Mouse (Mus musculus): ENCODE measurements around the gene Ralgps1.
"Not testable (repeated sequence)": the region's sequence is repeated elsewhere in the genome, so short reads cannot be mapped to it uniquely, and the experiment has no call there.

Gene Ralgps1

GRCm38 (mm10) chr2:33132306-33132705 lies 239.0 kb downstream of the Ralgps1 start:
- no peak for DNase-seq (ENCODE audit: low spot score)

- peak; percentile 65 for DNase-seq (ENCODE audit: low spot score)
Measured at GRCm38 (mm10) chr2:33131500-33132092, 239.7 kb downstream of the Ralgps1 start, which contains the start of gene Garnl3. Gene Garnl3 (minus strand): TSS chr2:33131654.

- peak; percentile 99 for DNase-seq (ENCODE audit: low spot score)
Measured at GRCm38 (mm10) chr2:33130526-33131483, 240.5 kb downstream of the Ralgps1 start.

GRCm38 (mm10) chr2:33130141-33130525 lies 241.2 kb downstream of the Ralgps1 start:
- no peak for DNase-seq (ENCODE audit: low spot score)

- DNase-seq (ENCODE audit: low spot score): peak; percentile 16
Measured at GRCm38 (mm10) chr2:33129696-33130095, 241.6 kb downstream of the Ralgps1 start.

GRCm38 (mm10) chr2:33129005-33129404 lies 242.3 kb downstream of the Ralgps1 start:
- DNase-seq (ENCODE audit: low spot score): no peak

GRCm38 (mm10) chr2:33127271-33127670 lies 244.0 kb downstream of the Ralgps1 start:
- DNase-seq (ENCODE audit: low spot score): no peak

GRCm38 (mm10) chr2:33122856-33123255 lies 248.4 kb downstream of the Ralgps1 start:
- peak; percentile 59 for DNase-seq (ENCODE audit: low spot score)

- no peak for DNase-seq (ENCODE audit: low spot score)
Measured at GRCm38 (mm10) chr2:33100536-33100935, 270.8 kb downstream of the Ralgps1 start.

- not testable (repeated sequence) for DNase-seq (ENCODE audit: low spot score)
Measured at GRCm38 (mm10) chr2:33097326-33097725, 274.0 kb downstream of the Ralgps1 start.

GRCm38 (mm10) chr2:33095221-33095671 lies 276.0 kb downstream of the Ralgps1 start:
- no peak for DNase-seq (ENCODE audit: low spot score)

GRCm38 (mm10) chr2:33090620-33091520 lies 280.4 kb downstream of the Ralgps1 start:
- DNase-seq (ENCODE audit: low spot score): no peak

- DNase-seq (ENCODE audit: low spot score): not testable (repeated sequence)
Measured at GRCm38 (mm10) chr2:33090033-33090400, 281.3 kb downstream of the Ralgps1 start.

GRCm38 (mm10) chr2:33089356-33090032 lies 281.8 kb downstream of the Ralgps1 start:
- no peak for DNase-seq (ENCODE audit: low spot score)

- DNase-seq (ENCODE audit: low spot score): no peak
Measured at GRCm38 (mm10) chr2:33086671-33087363, 284.5 kb downstream of the Ralgps1 start.

- no peak for DNase-seq (ENCODE audit: low spot score)
Measured at GRCm38 (mm10) chr2:33086016-33086596, 285.2 kb downstream of the Ralgps1 start.

GRCm38 (mm10) chr2:33084221-33084620 lies 287.1 kb downstream of the Ralgps1 start:
- DNase-seq (ENCODE audit: low spot score): no peak
